Mouse (Mus musculus): Measurements from ENCODE around the gene Ntn5.

- TF ChIP-seq MAFK (IDR thresholded peaks at IDR 0.05; ENCODE audit: insufficient read depth, low read depth, low read length) = no peak
- TF ChIP-seq ZC3H11A (IDR thresholded peaks at IDR 0.05; ENCODE audit: borderline replicate concordance, low read depth, low read length) = no peak
- no peak for TF ChIP-seq HCFC1 (IDR thresholded peaks at IDR 0.05; ENCODE audit: borderline replicate concordance, insufficient read depth, low read length)
- TF ChIP-seq ZNF384 (IDR thresholded peaks at IDR 0.05; ENCODE audit: low read depth, low read length) = no peak
- no peak for TF ChIP-seq CHD2 (IDR thresholded peaks at IDR 0.05; ENCODE audit: low read depth, low read length)
Measured at GRCm38 (mm10) chr7:45719738-45720412, 36.1 kb downstream of the Ntn5 start.
